Mouse (Mus musculus) myocyte (in vitro differentiated cells): ENCODE measurements around the gene Cep128. TPM values are rescaled to one million over a fixed set of nuclear protein-coding genes. Genes with fewer than 3 reads are reported as not detected.

Experiments
- H3K27me3 ChIP-seq: one replicate; pipeline ENCODE4 v1.6.1; 2011; ENCODE audit not compliant: control insufficient read depth, insufficient read depth, insufficient read length
- H3K36me3 ChIP-seq: one replicate; pipeline ENCODE4 v1.6.1; 2011; ENCODE audit not compliant: control insufficient read depth, insufficient read depth
- H3K4me2 ChIP-seq: one replicate; pipeline ENCODE4 v1.6.1; 2011; ENCODE audit warnings: low read depth, control low read depth
- H3K4me3 ChIP-seq: one replicate; pipeline ENCODE4 v1.5.1; 2011; ENCODE audit warnings: mild to moderate bottlenecking, control low read depth, moderate library complexity
- H3K79me2 ChIP-seq: one replicate; pipeline ENCODE4 v1.6.1; 2011; ENCODE audit not compliant: control insufficient read depth, insufficient read depth
- H3ac ChIP-seq: one replicate; pipeline ENCODE4 v1.6.1; 2011; ENCODE audit not compliant: control insufficient read depth, insufficient read length
- CEBPB ChIP-seq: IDR thresholded peaks from 2 replicates; pipeline ENCODE4 v1.6.1; 2011; ENCODE audit warnings: mild to moderate bottlenecking, moderate library complexity; ENCODE audit not compliant: poor library complexity, insufficient read depth, severe bottlenecking
- E2F4 ChIP-seq: IDR thresholded peaks from one replicate; pipeline ENCODE4 v1.6.1; 2011; ENCODE audit warnings: mild to moderate bottlenecking, control low read depth, moderate library complexity; ENCODE audit not compliant: insufficient read depth
- MAX ChIP-seq: IDR thresholded peaks from one replicate; pipeline ENCODE4 v1.6.1; 2011; ENCODE audit warnings: low read depth, mild to moderate bottlenecking, control low read depth
- MYOD1 ChIP-seq, 3 experiments: IDR thresholded peaks; one replicate each; pipeline ENCODE4 v1.6.1; 2011; ENCODE audit warnings: control low read depth in 2 of 3, low read depth in 2 of 3, mild to moderate bottlenecking in 2 of 3, moderate library complexity in 1 of 3; ENCODE audit not compliant: insufficient read length in 2 of 3, control insufficient read depth in 1 of 3
- MYOG ChIP-seq, 3 experiments: IDR thresholded peaks; one replicate each; pipeline ENCODE4 v1.6.1; 2011; ENCODE audit warnings: control low read depth in 2 of 3, low read depth in 2 of 3, mild to moderate bottlenecking in 2 of 3; ENCODE audit not compliant: insufficient read length in 2 of 3, control insufficient read depth in 1 of 3, insufficient read depth in 1 of 3
- POLR2A ChIP-seq: IDR thresholded peaks from one replicate; pipeline ENCODE4 v1.6.1; 2011; ENCODE audit warnings: low read depth, mild to moderate bottlenecking, control low read depth, moderate library complexity; ENCODE audit not compliant: insufficient read length
- POLR2AphosphoS2 ChIP-seq: IDR thresholded peaks from one replicate; pipeline ENCODE4 v1.6.1; 2011; ENCODE audit warnings: low read depth, control low read depth; ENCODE audit not compliant: insufficient read length
- REST ChIP-seq: IDR thresholded peaks from one replicate; pipeline ENCODE4 v1.6.1; 2011; ENCODE audit warnings: mild to moderate bottlenecking, control low read depth, moderate library complexity; ENCODE audit not compliant: insufficient read depth, insufficient read length
- SRF ChIP-seq: IDR thresholded peaks from one replicate; pipeline ENCODE4 v1.6.1; 2011; ENCODE audit warnings: low read depth; ENCODE audit not compliant: control insufficient read depth, insufficient read length
- TCF12 ChIP-seq: IDR thresholded peaks from one replicate; pipeline ENCODE4 v1.6.1; 2011; ENCODE audit warnings: mild to moderate bottlenecking, control low read depth; ENCODE audit not compliant: poor library complexity, insufficient read depth, severe bottlenecking
- TCF3 ChIP-seq: IDR thresholded peaks from one replicate; pipeline ENCODE4 v1.6.1; 2011; ENCODE audit warnings: low read depth, control low read depth; ENCODE audit not compliant: insufficient read length
- USF1 ChIP-seq: IDR thresholded peaks from one replicate; pipeline ENCODE4 v1.6.1; 2011; ENCODE audit warnings: low read depth, mild to moderate bottlenecking, control low read depth, moderate library complexity
- polyA plus RNA-seq: library from polyadenylated mRNA; unstranded; fragments of >200 nt; fragmentation: generic; extraction: Trizol; gene quantifications from one replicate; pipeline ENCODE4 v1.2.1, GENCODE M21; 2012; ENCODE audit warnings: missing spikeins

Cep128 gene
- polyA plus RNA-seq, 1 experiment, result 2.9 TPM

DNA sequence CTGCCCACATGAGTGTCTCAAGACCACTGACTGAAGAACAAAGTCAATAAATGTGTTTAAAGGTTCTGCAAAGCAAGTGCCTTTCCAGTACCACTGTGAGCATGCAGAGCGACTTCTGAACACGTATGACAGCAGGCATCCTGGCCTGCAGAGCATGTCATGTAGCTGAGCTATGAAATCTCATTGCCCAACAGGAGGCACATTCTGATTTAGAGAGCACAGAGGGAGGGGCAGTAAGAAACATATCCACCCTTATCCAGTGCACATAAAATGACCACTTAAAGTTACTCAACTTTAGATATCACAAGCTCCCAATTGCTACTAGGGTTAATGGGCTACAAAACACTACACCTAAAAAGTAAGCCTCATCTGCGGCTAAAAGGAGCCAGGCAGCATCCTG lies 88.8 kb downstream of the Cep128 start:
- H3ac ChIP-seq, result no peak overlapping the region
- H3K4me3 ChIP-seq, result no peak overlapping the region
- no peak for TF ChIP-seq MAX
- TF ChIP-seq TCF12, result no peak
- TF ChIP-seq CEBPB, result no peak
- TF ChIP-seq REST, result no peak
- TF ChIP-seq SRF, result no peak
- no peak for TF ChIP-seq POLR2AphosphoS2
- no peak for TF ChIP-seq TCF3
- TF ChIP-seq MYOG (IDR thresholded peaks at IDR 0.05; ENCODE audit: control insufficient read depth in 1 of 3, insufficient read depth in 1 of 3, insufficient read length in 2 of 3, low read depth in 2 of 3), result no peak
- TF ChIP-seq MYOD1 (IDR thresholded peaks at IDR 0.05; ENCODE audit: control insufficient read depth in 1 of 3, insufficient read length in 2 of 3, low read depth in 2 of 3), result no peak
- no peak for TF ChIP-seq USF1
- TF ChIP-seq E2F4, result no peak
- no peak for TF ChIP-seq POLR2A

DNA sequence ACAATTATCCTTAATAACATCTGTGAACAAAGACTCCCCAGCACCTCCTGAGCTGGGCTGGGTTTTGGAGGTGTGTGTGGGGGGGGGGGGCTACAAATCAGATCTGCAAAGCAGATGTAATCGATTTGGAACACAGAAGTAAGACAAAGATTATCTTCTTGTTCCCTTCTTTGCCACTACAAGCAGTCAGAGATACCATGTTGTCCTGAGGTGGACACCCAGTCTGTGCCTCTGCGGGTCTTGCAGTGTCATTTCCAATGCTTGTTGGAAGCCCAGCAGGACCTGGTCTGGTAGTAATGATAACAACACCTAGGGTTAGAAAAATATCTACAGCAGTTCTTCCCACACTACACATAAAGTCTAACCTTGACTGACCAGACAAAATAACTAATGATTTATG lies 110.3 kb downstream of the Cep128 start:
- no peak overlapping the region for H3K4me2 ChIP-seq
- H3K36me3 ChIP-seq, result no peaks in the 10 kb centered on the region
- H3K4me3 ChIP-seq, result no peak overlapping the region
- TF ChIP-seq MYOD1 (IDR thresholded peaks at IDR 0.05; ENCODE audit: control insufficient read depth in 1 of 3, insufficient read length in 2 of 3, low read depth in 2 of 3) (no peak), CEBPB (no peak), MAX (no peak), REST (no peak), SRF (no peak)
- no peak overlapping the region for H3ac ChIP-seq
- H3K79me2 ChIP-seq, result no peaks in the 10 kb centered on the region
- no peaks in the 10 kb centered on the region for H3K27me3 ChIP-seq

More for the DNA sequence above, 88.8 kb downstream of the Cep128 start:
- no peaks in the 10 kb centered on the region for H3K36me3 ChIP-seq
- H3K79me2 ChIP-seq, result no peaks in the 10 kb centered on the region
- H3K27me3 ChIP-seq, result no peaks in the 10 kb centered on the region
- H3K4me2 ChIP-seq, result no peak overlapping the region

- TF ChIP-seq TCF3 (no peak), SRF (no peak), REST (no peak), POLR2A (no peak), POLR2AphosphoS2 (no peak), TCF12 (no peak), USF1 (no peak), MAX (no peak), E2F4 (no peak), MYOD1 (IDR thresholded peaks at IDR 0.05; ENCODE audit: control insufficient read depth in 1 of 3, insufficient read length in 2 of 3, low read depth in 2 of 3) (no peak), MYOG (IDR thresholded peaks at IDR 0.05; ENCODE audit: control insufficient read depth in 1 of 3, insufficient read depth in 1 of 3, insufficient read length in 2 of 3, low read depth in 2 of 3) (no peak), CEBPB (no peak)
- no peaks in the 10 kb centered on the region for H3K27me3 ChIP-seq
- no peaks in the 10 kb centered on the region for H3K79me2 ChIP-seq
- H3K4me3 ChIP-seq, result no peak overlapping the region
- H3K36me3 ChIP-seq, result no peaks in the 10 kb centered on the region
- H3ac ChIP-seq, result no peak overlapping the region
- H3K4me2 ChIP-seq, result no peak overlapping the region
Observed at GRCm38 (mm10) chr12:91269634-91270033, 114.6 kb downstream of the Cep128 start.

DNA sequence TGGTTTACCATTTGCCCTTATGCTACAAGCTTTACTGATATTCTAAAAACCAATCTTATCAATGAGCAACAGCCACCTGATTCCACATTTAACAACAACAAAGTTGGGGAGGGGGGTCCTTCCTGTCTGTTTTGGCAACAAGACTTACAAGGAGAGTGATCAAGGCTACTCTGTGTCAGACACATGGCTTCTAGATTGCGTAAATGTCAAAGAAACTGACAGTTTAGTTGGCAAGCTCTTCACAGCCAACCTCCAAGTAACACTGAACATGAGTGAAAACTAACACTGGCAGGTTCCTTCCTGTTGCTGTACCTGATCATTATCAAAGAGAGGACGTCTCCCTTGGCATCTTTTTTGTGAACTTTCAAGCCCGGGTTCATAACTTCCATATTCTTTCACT lies 115.2 kb downstream of the Cep128 start:
- H3K4me3 ChIP-seq, result no peak overlapping the region
- no peak overlapping the region for H3K4me2 ChIP-seq
- no peaks in the 10 kb centered on the region for H3K36me3 ChIP-seq
- no peaks in the 10 kb centered on the region for H3K79me2 ChIP-seq
- no peak for TF ChIP-seq MYOD1 (IDR thresholded peaks at IDR 0.05; ENCODE audit: control insufficient read depth in 1 of 3, insufficient read length in 2 of 3, low read depth in 2 of 3)
- TF ChIP-seq REST, result no peak
- no peak for TF ChIP-seq SRF
- TF ChIP-seq MAX, result no peak
- TF ChIP-seq MYOG (IDR thresholded peaks at IDR 0.05; ENCODE audit: control insufficient read depth in 1 of 3, insufficient read depth in 1 of 3, insufficient read length in 2 of 3, low read depth in 2 of 3), result no peak
- no peak for TF ChIP-seq CEBPB
- TF ChIP-seq USF1, result no peak
- TF ChIP-seq POLR2A, result no peak
- TF ChIP-seq TCF3, result no peak
- no peak for TF ChIP-seq TCF12
- TF ChIP-seq POLR2AphosphoS2, result no peak
- no peak for TF ChIP-seq E2F4
- no peak overlapping the region for H3ac ChIP-seq
- H3K27me3 ChIP-seq, result no peaks in the 10 kb centered on the region

- Histone ChIP-seq H3K36me3 (no peaks in the 10 kb centered on the region), H3K4me3 (no peak overlapping the region), H3K79me2 (no peaks in the 10 kb centered on the region), H3K27me3 (no peaks in the 10 kb centered on the region), H3K4me2 (no peak overlapping the region), H3ac (no peak overlapping the region)
- TF ChIP-seq E2F4, result no peak
- no peak for TF ChIP-seq POLR2AphosphoS2
- TF ChIP-seq TCF3, result no peak
- TF ChIP-seq USF1, result no peak
- no peak for TF ChIP-seq POLR2A
- no peak for TF ChIP-seq CEBPB
- TF ChIP-seq MYOG (IDR thresholded peaks at IDR 0.05; ENCODE audit: control insufficient read depth in 1 of 3, insufficient read depth in 1 of 3, insufficient read length in 2 of 3, low read depth in 2 of 3), result no peak
- TF ChIP-seq TCF12, result no peak
- no peak for TF ChIP-seq REST
- no peak for TF ChIP-seq SRF
- no peak for TF ChIP-seq MYOD1 (IDR thresholded peaks at IDR 0.05; ENCODE audit: control insufficient read depth in 1 of 3, insufficient read length in 2 of 3, low read depth in 2 of 3)
- TF ChIP-seq MAX, result no peak
Observed at GRCm38 (mm10) chr12:91266014-91266413, 118.2 kb downstream of the Cep128 start.
